Mouse (Mus musculus) forebrain, embryonic 15.5 days (tissue): Measurements from ENCODE around the gene Apoc3. TPM values are rescaled to one million over a fixed set of nuclear protein-coding genes. Genes with fewer than 3 reads are reported as not detected.

Source experiments
- ATAC-seq: fragments of 200-750 bp; cut with Nextera tagmentation; replicated peaks from 2 replicates; pipeline ENCODE4 v1.8.0; 2017; ENCODE audit warnings: mild to moderate bottlenecking, moderate TSS enrichment, moderate library complexity
- H3K27ac ChIP-seq: fragments of 300-500 bp; sonication (generic); replicated peaks from 2 replicates; pipeline ENCODE4 v1.5.1; 2015; ENCODE audit warnings: mild to moderate bottlenecking, inconsistent platforms
- H3K27me3 ChIP-seq: fragments of 300-500 bp; sonication (generic); 2 replicates; pipeline ENCODE4 v1.6.1; 2015; ENCODE audit warnings: inconsistent platforms
- H3K36me3 ChIP-seq: fragments of 300-500 bp; sonication (generic); 2 replicates; pipeline ENCODE4 v1.6.1; 2015; ENCODE audit warnings: mild to moderate bottlenecking, inconsistent platforms
- H3K4me1 ChIP-seq: fragments of 300-500 bp; sonication (generic); 2 replicates; pipeline ENCODE4 v1.6.1; 2015; ENCODE audit warnings: inconsistent platforms
- H3K4me2 ChIP-seq: fragments of 300-500 bp; sonication (generic); replicated peaks from 2 replicates; pipeline ENCODE4 v1.6.1; 2015; ENCODE audit warnings: mild to moderate bottlenecking, inconsistent platforms
- H3K4me3 ChIP-seq: fragments of 300-500 bp; sonication (generic); 2 replicates; pipeline ENCODE4 v1.5.1; 2015; ENCODE audit warnings: mild to moderate bottlenecking, inconsistent platforms
- H3K9ac ChIP-seq: fragments of 300-500 bp; sonication (generic); replicated peaks from 2 replicates; pipeline ENCODE4 v1.6.1; 2015; ENCODE audit warnings: mild to moderate bottlenecking, inconsistent platforms
- H3K9me3 ChIP-seq: fragments of 300-500 bp; sonication (generic); 2 replicates; pipeline ENCODE4 v1.6.1; 2016; ENCODE audit warnings: inconsistent platforms
- WGBS: fragments of 180-500 bp; shearing (Covaris S2); methylation state at CpG from one replicate; pipeline ENCODE4 v1.1.7; 2015; ENCODE audit warnings: mixed read lengths; 5-methylcytosine and 5-hydroxymethylcytosine counted together
- polyA plus RNA-seq: library from polyadenylated mRNA; unstranded; fragments of >200 nt; fragmentation: Nextera tagmentation; extraction: Ambion mirVana; gene quantifications from 2 replicates; pipeline ENCODE4 v1.2.1, GENCODE M21; 2015

Apoc3 gene
- polyA plus RNA-seq, 1 experiment from 2014 or later, result not detected

- Histone ChIP-seq H3K27ac (no peak overlapping the region), H3K9ac (no peak overlapping the region), H3K4me2 (no peak overlapping the region), H3K4me3 (no peak overlapping the region), H3K9me3 (no peaks in the 10 kb centered on the region), H3K36me3 (no peaks in the 10 kb centered on the region), H3K4me1 (no peaks in the 10 kb centered on the region), H3K27me3 (no peaks in the 10 kb centered on the region)
- no peak for ATAC-seq
- WGBS, result 90% methylated on average over 10 of the region's 10 CpGs
Measured at GRCm38 (mm10) chr9:46256658-46257385, 21.4 kb upstream of the Apoc3 start.

GRCm38 (mm10) chr9:46256177-46256576 lies 20.7 kb upstream of the Apoc3 start:
- 87% methylated on average over 7 of the region's 7 CpGs for WGBS
- H3K27ac ChIP-seq, result no peak overlapping the region
- H3K4me3 ChIP-seq, result no peak overlapping the region
- no peak overlapping the region for H3K9ac ChIP-seq
- no peaks in the 10 kb centered on the region for H3K36me3 ChIP-seq
- H3K4me1 ChIP-seq, result no peaks in the 10 kb centered on the region
- ATAC-seq, result no peak
- no peaks in the 10 kb centered on the region for H3K27me3 ChIP-seq
- no peak overlapping the region for H3K4me2 ChIP-seq
- no peaks in the 10 kb centered on the region for H3K9me3 ChIP-seq

GRCm38 (mm10) chr9:46246752-46247324 lies 11.4 kb upstream of the Apoc3 start:
- Histone ChIP-seq H3K4me3 (no peak overlapping the region), H3K4me1 (no peaks in the 10 kb centered on the region), H3K27ac (no peak overlapping the region), H3K27me3 (peaks cover 6% of the 10 kb centered on the region; the same call in 1 of the 2 replicates), H3K4me2 (no peak overlapping the region), H3K36me3 (no peaks in the 10 kb centered on the region), H3K9me3 (no peaks in the 10 kb centered on the region), H3K9ac (no peak overlapping the region)
- 24% methylated on average over 11 of the region's 11 CpGs for WGBS
- ATAC-seq, result peak; percentile 80; the same call in 1 of the 2 replicates

- Histone ChIP-seq H3K9ac (no peak overlapping the region), H3K9me3 (no peaks in the 10 kb centered on the region), H3K4me2 (no peak overlapping the region), H3K4me1 (no peaks in the 10 kb centered on the region), H3K27ac (no peak overlapping the region), H3K4me3 (no peak overlapping the region), H3K36me3 (no peaks in the 10 kb centered on the region), H3K27me3 (peaks cover 6% of the 10 kb centered on the region; the same call in 1 of the 2 replicates)
- WGBS, result 42% methylated on average over 8 of the region's 8 CpGs
- no peak for ATAC-seq
Measured at GRCm38 (mm10) chr9:46243584-46243983, 8.1 kb upstream of the Apoc3 start.

GRCm38 (mm10) chr9:46243122-46243521 lies 7.7 kb upstream of the Apoc3 start:
- no peak for ATAC-seq
- Histone ChIP-seq H3K36me3 (no peaks in the 10 kb centered on the region), H3K27ac (no peak overlapping the region), H3K4me1 (no peaks in the 10 kb centered on the region), H3K9me3 (no peaks in the 10 kb centered on the region), H3K4me3 (no peak overlapping the region), H3K4me2 (no peak overlapping the region), H3K27me3 (peaks cover 6% of the 10 kb centered on the region; the same call in 1 of the 2 replicates), H3K9ac (no peak overlapping the region)
- WGBS, result 71% methylated on average over 4 of the region's 4 CpGs

GRCm38 (mm10) chr9:46241818-46242217 lies 6.4 kb upstream of the Apoc3 start:
- Histone ChIP-seq H3K27ac (no peak overlapping the region), H3K4me3 (no peak overlapping the region), H3K9me3 (no peaks in the 10 kb centered on the region), H3K27me3 (no peaks in the 10 kb centered on the region), H3K36me3 (no peaks in the 10 kb centered on the region), H3K9ac (no peak overlapping the region), H3K4me1 (no peaks in the 10 kb centered on the region), H3K4me2 (no peak overlapping the region)
- no peak for ATAC-seq
- 71% methylated on average over 2 of the region's 2 CpGs for WGBS

GRCm38 (mm10) chr9:46240526-46241153 lies 5.2 kb upstream of the Apoc3 start, which contains the start of gene Apoa4:
TSS of gene Apoa4 (plus strand) at chr9:46240696.
- no peak within 1 kb of the TSS for H3K4me3 ChIP-seq
- ATAC-seq, result no peak
- H3K27me3 ChIP-seq, result no peaks in the 10 kb centered on the region
- 67% methylated on average over 7 of the region's 7 CpGs for WGBS
- H3K4me2 ChIP-seq, result no peak within 1 kb of the TSS
- H3K4me1 ChIP-seq, result no peaks in the 10 kb centered on the region
- H3K9me3 ChIP-seq, result no peaks in the 10 kb centered on the region
- H3K9ac ChIP-seq, result no peak within 1 kb of the TSS
- no peak within 1 kb of the TSS for H3K27ac ChIP-seq
- H3K36me3 ChIP-seq, result no peaks in the 10 kb centered on the region

GRCm38 (mm10) chr9:46238850-46239249 lies 3.4 kb upstream of the Apoc3 start:
- no peak for ATAC-seq
- 87% methylated on average over 7 of the region's 7 CpGs for WGBS

GRCm38 (mm10) chr9:46235649-46236048 lies 213 bp upstream of the Apoc3 start:
- Histone ChIP-seq H3K27me3 (no peaks in the 10 kb centered on the region), H3K4me3 (no peak overlapping the region), H3K4me1 (no peaks in the 10 kb centered on the region), H3K9me3 (no peaks in the 10 kb centered on the region), H3K4me2 (no peak overlapping the region), H3K36me3 (no peaks in the 10 kb centered on the region), H3K9ac (no peak overlapping the region), H3K27ac (no peak overlapping the region)
- WGBS, result 51% methylated on average over 4 of the region's 4 CpGs
- no peak for ATAC-seq

More at GRCm38 (mm10) chr9:46238850-46239249, 3.4 kb upstream of the Apoc3 start:
- no peaks in the 10 kb centered on the region for H3K9me3 ChIP-seq
- no peaks in the 10 kb centered on the region for H3K4me1 ChIP-seq
- H3K36me3 ChIP-seq, result no peaks in the 10 kb centered on the region
- H3K9ac ChIP-seq, result no peak overlapping the region
- H3K4me2 ChIP-seq, result no peak overlapping the region
- H3K27me3 ChIP-seq, result no peaks in the 10 kb centered on the region
- no peak overlapping the region for H3K4me3 ChIP-seq
- no peak overlapping the region for H3K27ac ChIP-seq

GRCm38 (mm10) chr9:46235196-46235595 lies 240 bp downstream of the Apoc3 start:
- Histone ChIP-seq H3K4me2 (no peak overlapping the region), H3K4me3 (no peak overlapping the region), H3K9me3 (no peaks in the 10 kb centered on the region), H3K4me1 (peaks cover 4% of the 10 kb centered on the region), H3K27ac (no peak overlapping the region), H3K9ac (no peak overlapping the region), H3K36me3 (no peaks in the 10 kb centered on the region), H3K27me3 (no peaks in the 10 kb centered on the region)
- 82% methylated on average over 6 of the region's 6 CpGs for WGBS
- ATAC-seq, result no peak

GRCm38 (mm10) chr9:46230450-46230975 lies 4.9 kb downstream of the Apoc3 start:
- Histone ChIP-seq H3K4me1 (peaks cover 7% of the 10 kb centered on the region), H3K4me2 (peak overlapping the region; percentile 68), H3K4me3 (peak overlapping the region; percentile 43), H3K36me3 (no peaks in the 10 kb centered on the region), H3K27me3 (no peaks in the 10 kb centered on the region), H3K9ac (peak overlapping the region; percentile 43), H3K27ac (0 out of 2 replicates have a peak overlapping the region, but pooled peaks have one; percentile 17), H3K9me3 (no peaks in the 10 kb centered on the region)
- peak; percentile 30; the same call in 1 of the 2 replicates for ATAC-seq
- 13% methylated on average over 13 of the region's 13 CpGs for WGBS
